Mouse (Mus musculus) ES-CJ7 (cell line): Measurements from ENCODE around the gene Slc25a33.

Experiments
- DNase-seq: peaks from one replicate; pipeline ENCODE4 v3.0.0; 2011; ENCODE audit warnings: low read depth, low spot score

The Slc25a33 gene

DNA sequence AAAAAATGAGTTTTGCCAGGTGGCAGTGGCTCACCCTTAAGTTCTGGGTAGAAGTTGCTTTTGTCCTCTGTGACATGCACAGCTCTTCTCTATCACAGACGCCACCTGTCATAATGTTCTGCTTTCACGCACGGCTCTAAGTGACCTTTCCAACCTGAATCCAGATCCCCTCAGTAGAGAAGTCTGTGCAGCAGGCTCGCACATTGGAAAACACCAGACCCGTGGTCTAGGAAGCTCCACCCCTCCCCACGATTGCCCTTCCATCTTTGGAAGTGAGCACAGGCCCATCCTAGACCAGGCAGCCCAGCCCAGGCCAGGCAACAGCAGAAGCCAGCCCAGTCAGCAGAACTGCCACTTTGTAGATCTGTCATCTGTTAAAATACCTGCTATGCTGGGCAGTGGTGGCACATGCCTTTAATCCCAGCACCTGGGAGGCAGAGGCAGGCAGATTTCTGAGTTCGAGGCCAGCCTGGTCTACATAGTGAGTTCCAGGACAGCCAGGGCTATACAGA, 20.9 kb upstream of the Slc25a33 start:
- DNase-seq: peak; percentile 58

DNA sequence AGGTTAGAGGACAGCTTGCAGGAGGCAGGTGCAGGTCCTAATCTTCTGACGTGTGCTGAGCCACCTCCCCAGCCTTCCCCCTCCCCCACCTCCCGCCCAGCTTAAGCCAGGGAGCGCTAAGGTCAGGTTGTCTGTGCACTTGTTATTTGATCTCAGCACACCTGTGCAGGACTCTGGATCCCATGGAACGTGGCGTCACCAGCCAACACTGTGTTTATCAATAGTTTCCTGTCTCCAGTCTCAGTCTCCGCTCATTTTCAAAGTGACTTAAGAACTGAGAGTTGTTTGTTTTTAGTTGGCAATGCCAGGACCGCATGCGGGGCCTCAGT, 19.9 kb upstream of the Slc25a33 start:
- DNase-seq: no peak

- peak; percentile 50 for DNase-seq
These were observed 19.3 kb upstream of the Slc25a33 start for GRCm38 (mm10) chr4:149793156-149794009.

DNA sequence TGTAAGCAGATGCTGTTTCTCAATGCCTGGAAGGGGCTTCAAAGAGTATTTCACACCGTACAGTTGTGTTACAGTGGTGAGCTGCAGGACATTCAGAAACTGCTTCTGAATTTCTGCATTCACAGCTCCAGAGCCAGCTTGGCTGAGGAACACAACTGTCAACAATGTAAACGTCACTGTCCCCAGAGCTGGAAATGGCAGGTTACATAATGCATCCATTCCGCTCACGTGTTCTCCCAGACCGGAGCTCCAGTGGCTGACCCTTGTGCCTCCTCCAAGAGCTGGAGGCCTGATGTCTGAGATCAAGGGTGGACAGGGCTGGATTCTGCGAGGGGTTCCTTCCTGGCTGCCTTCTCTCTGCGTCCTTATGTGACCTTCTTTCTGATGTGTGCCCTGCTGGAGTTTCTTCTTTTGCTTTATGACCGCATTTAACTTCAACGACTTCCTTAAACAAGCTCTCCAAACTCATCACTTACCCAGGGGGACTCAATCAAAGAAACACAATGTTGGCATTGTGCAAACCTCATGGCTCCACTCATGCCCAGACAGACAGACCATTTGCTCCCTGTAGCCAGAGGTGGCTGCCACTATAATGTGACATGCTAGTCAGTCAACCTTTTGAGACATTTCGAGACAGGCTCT, 18.2 kb upstream of the Slc25a33 start:
- DNase-seq: no peak

DNA sequence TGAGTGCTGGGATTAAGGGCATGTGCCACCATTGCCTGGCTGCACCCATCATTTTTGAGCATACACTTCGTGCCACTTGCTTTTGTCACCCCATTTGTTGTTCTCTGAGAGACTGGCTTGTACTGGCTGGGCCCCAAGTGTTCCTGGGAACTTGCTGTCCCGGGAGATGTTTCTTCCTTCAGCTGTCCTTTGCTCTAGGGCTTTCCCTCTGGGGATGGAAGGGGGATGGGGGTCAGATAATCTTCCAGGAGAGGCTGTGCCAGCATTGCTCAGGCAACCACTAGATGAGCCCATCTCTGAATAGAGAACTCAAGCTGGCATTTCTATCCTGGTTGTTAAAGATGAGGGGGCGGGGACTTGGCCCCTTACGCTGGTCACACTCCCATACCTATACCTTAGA, 17.4 kb upstream of the Slc25a33 start:
- DNase-seq: no peak

- DNase-seq: no peak
These were observed 16.9 kb upstream of the Slc25a33 start for GRCm38 (mm10) chr4:149790969-149791368.

DNA sequence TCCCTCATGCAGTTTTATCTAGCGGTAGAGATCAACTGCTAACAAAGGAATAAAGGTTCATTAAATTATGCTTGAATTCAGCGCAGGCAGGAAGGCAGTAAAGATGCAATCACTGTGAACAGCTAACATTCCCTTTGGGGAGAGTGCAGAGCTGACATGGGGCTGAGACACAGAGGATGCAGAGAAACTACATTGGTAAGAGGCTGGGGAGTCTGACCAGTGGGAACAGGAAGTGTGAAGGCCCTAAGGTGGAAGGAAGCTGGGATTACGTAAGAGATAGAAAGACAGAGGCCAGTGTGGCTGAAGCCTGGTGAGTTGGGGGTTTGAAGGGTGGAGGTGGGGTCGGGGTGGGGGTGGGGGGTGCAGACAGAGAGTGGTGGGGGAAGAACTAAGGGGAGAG, 16.5 kb upstream of the Slc25a33 start:
- no peak for DNase-seq

- no peak for DNase-seq
These were observed 15.5 kb upstream of the Slc25a33 start for GRCm38 (mm10) chr4:149789421-149790194.

- DNase-seq: no peak
These were observed 10.8 kb upstream of the Slc25a33 start for GRCm38 (mm10) chr4:149784901-149785300.

- no peak for DNase-seq
These were observed 10.3 kb upstream of the Slc25a33 start for GRCm38 (mm10) chr4:149784371-149784770.

GRCm38 (mm10) chr4:149782975-149783374, 8.9 kb upstream of the Slc25a33 start:
- no peak for DNase-seq

- no peak for DNase-seq
These were observed 6.7 kb upstream of the Slc25a33 start for GRCm38 (mm10) chr4:149780565-149781356.

DNA sequence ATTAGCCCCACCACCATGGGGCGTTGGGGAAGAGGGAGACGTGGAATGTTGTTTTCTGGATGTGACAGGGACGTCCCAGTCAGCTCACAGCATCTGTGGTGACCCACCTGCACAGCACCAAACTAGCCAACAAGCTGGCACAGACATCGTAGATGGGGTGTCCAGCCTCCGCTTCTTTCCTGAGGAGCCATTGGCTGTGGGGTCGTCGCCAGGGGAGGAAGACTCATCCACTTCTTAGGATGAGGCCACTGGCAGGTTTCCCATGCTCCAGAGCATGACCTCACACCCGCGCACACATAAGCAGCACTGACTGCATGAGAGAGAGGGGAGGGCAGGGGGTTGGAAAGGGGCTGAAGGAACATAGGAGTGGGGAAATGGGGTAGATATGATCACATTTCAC, 5.9 kb upstream of the Slc25a33 start:
- DNase-seq: no peak

DNA sequence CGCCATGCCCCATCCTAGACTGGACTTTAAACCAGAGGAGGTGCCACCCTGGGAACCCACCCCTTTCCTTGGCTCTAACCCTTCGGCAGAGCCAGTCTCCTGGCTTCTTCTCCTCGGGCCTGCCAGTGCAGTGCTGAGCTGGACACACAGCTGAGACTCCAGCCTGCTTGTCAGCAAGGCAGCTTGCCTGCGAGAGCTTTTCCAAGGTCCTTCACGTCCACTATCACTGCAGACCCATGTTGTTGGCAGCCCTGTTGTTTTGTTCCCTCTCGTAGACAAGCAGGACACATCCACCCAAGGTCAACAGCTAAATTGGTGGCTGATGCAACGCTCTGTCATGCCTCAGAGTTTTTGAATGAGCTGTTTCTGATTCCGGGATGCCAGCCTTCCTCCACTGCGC, 3.0 kb upstream of the Slc25a33 start:
- no peak for DNase-seq

GRCm38 (mm10) chr4:149775760-149776362, 1.8 kb upstream of the Slc25a33 start:
- DNase-seq: no peak

DNA sequence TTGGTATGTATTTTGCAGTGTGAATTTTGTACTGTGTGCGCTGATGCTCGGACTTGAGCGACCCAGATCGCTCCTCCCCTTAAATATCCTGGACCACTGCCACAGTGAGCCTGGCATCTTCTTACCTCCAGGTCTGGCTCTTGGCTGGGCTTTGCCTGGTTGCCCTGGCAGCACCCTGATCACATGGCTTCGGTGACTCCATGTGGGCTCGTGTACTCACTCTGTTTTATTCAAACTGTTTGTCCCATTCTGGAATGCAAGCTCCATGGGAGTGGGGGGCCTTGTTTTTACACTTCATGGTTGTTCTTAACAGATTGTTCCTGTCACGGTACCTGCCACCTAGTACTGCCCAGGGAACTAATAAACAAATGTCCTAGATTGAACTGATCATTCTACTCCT, 1.3 kb upstream of the Slc25a33 start:
- no peak for DNase-seq

- no peak for DNase-seq
These were observed 526 bp downstream of the Slc25a33 start for GRCm38 (mm10) chr4:149773408-149774093.

DNA sequence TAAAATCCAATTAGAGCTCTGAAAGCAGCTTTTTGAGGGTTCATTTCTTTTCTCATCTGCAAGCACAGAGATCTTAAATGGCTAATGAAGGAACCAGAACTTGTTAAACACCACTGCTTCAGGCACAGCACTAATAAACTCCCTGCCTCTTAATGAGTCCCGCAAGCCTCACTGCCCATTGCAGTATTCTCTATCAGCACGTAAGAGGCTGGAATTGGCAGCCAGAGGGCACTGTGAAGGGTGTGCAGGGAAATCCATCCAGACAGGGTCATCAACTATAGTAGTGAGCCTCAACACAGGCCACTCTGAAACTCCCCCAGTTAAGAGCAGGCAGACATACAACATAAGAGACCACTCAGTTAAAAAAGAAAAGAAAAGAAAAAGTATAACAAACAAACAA, 1.7 kb downstream of the Slc25a33 start:
- no peak for DNase-seq

- DNase-seq: no peak
These were observed 8.9 kb downstream of the Slc25a33 start for GRCm38 (mm10) chr4:149765201-149765600.

GRCm38 (mm10) chr4:149763335-149763734, 10.7 kb downstream of the Slc25a33 start:
- no peak for DNase-seq
